Mouse (Mus musculus) heart, postnatal 0 days (tissue): ENCODE measurements around the gene Pp2d1.

Source experiments
- CTCF ChIP-seq: IDR thresholded peaks from 2 replicates; pipeline ENCODE4 v1.5.1; 2016; ENCODE audit warnings: antibody characterized with exemption, control low read depth, low read depth
- EP300 ChIP-seq: IDR thresholded peaks from 2 replicates; pipeline ENCODE4 v1.6.1; 2016; ENCODE audit warnings: antibody characterized with exemption, low read depth

DNA sequence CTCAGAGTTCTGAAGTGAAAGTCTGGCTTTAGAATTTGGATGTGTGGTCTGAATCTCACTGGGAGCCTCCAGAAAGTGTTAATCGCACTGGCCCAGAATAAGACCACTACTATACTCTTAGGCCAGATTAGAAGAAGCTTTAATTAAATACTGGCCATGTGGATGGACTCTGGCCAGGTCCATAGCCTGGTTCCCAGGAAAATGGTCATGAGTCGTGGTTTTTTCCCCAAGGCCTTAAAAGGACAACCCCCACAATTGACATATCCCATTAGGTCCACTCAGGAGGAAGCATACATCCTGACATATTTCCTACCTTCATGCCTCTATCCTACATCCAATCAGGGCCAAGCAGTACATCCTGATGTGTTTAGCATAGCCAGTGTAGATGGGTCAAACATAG lies 37.9 kb upstream of the Pp2d1 start:
- TF ChIP-seq CTCF (no peak), EP300 (no peak)
